Mouse (Mus musculus) midbrain, postnatal 0 days (tissue): ENCODE measurements around the gene Cpeb3. TPM values are rescaled to one million over a fixed set of nuclear protein-coding genes. Genes with fewer than 3 reads are reported as not detected.

ENCODE experiments used
- ATAC-seq: fragments of 200-750 bp; cut with Nextera tagmentation; 2 replicates; pipeline ENCODE4 v1.8.0; 2017; ENCODE audit warnings: moderate number of reproducible peaks, mild to moderate bottlenecking, moderate TSS enrichment, moderate library complexity; ENCODE audit not compliant: low FRiP score
- DNase-seq: peaks from one replicate; pipeline ENCODE4 v3.0.0-alpha.2; 2015; ENCODE audit warnings: low spot score
- H3K27ac ChIP-seq: fragments of 300-500 bp; sonication (generic); 2 replicates; pipeline ENCODE4 v1.5.1; 2014; ENCODE audit warnings: low read depth, mild to moderate bottlenecking, low read length, mixed read lengths
- H3K27me3 ChIP-seq: fragments of 300-500 bp; sonication (generic); 2 replicates; pipeline ENCODE4 v1.6.1; 2014; ENCODE audit warnings: low read length, control low read depth, mixed read lengths; ENCODE audit not compliant: insufficient read depth
- H3K36me3 ChIP-seq: fragments of 300-500 bp; sonication (generic); 2 replicates; pipeline ENCODE4 v1.6.1; 2014; ENCODE audit warnings: low read length, control low read depth, mixed read lengths; ENCODE audit not compliant: insufficient read depth
- H3K4me1 ChIP-seq: fragments of 300-500 bp; sonication (generic); 2 replicates; pipeline ENCODE4 v1.6.1; 2014; ENCODE audit warnings: mild to moderate bottlenecking, control low read depth, antibody characterized with exemption, low read length, mixed read lengths; ENCODE audit not compliant: insufficient read depth
- H3K4me2 ChIP-seq: fragments of 300-500 bp; sonication (generic); 2 replicates; pipeline ENCODE4 v1.6.1; 2014; ENCODE audit warnings: low read depth, mild to moderate bottlenecking, low read length, mixed read lengths; ENCODE audit not compliant: poor library complexity, severe bottlenecking
- H3K4me3 ChIP-seq: fragments of 300-500 bp; sonication (generic); 2 replicates; pipeline ENCODE4 v1.5.1; 2014; ENCODE audit warnings: low read depth, mild to moderate bottlenecking, low read length, moderate library complexity
- H3K9ac ChIP-seq: fragments of 300-500 bp; sonication (generic); replicated peaks from 2 replicates; pipeline ENCODE4 v1.6.1; 2014; ENCODE audit warnings: mild to moderate bottlenecking, low read length, moderate library complexity, mixed read lengths; ENCODE audit not compliant: poor library complexity, severe bottlenecking
- H3K9me3 ChIP-seq: fragments of 300-500 bp; sonication (generic); 2 replicates; pipeline ENCODE4 v1.6.1; 2016; ENCODE audit warnings: low read length, control low read depth
- CTCF ChIP-seq: IDR thresholded peaks from 2 replicates; pipeline ENCODE4 v1.5.1; 2016; ENCODE audit warnings: antibody characterized with exemption, mild to moderate bottlenecking
- WGBS: fragments of 180-500 bp; shearing (Covaris S2); extraction: QIAGEN DNeasy Blood & Tissue Kit; methylation state at CpG from one replicate; pipeline ENCODE4 v1.1.7; 2014; 5-methylcytosine and 5-hydroxymethylcytosine counted together
- polyA plus RNA-seq: library from polyadenylated mRNA; unstranded; fragments of >200 nt; fragmentation: Nextera tagmentation; extraction: Ambion mirVana; gene quantifications from 2 replicates; pipeline ENCODE4 v1.2.1, GENCODE M21; 2015
- total RNA-seq: library from RNA; depleted of rRNA; stranded (reverse); fragments of >200 nt; gene quantifications from 2 replicates; pipeline ENCODE4 v1.2.3, GENCODE M21; 2014; rRNA removed

Gene Cpeb3
- total RNA-seq (34.4 and 35.4 TPM in 2 replicates), polyA plus RNA-seq (6.8 and 11.2 TPM in 2 replicates)

DNA sequence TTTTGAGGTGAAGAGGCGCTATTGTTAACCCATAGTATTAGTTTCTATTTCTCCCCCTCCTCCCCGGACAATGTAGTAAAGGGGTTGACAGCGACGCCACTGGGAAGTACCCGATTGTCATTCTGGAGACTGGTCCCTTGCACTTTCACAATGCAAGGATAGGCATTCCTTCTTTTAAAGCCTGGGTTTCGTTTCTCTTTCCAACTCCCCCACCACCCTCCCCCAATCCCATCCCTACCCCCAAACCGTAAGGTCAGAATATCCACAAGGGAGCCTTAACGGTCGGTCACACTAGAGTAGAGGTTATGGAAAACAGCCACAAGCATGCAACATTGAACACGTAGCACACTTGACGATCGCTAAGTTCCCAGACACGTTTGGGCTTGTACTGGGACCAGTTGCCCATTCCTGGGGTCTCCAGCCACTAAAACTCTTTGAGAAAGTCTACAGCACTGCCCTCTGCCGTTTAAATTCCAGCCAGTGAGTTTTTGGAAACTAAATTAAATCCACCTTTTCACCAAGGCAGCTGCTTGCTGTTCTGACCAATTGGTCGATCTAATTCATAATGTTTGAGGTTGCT lies at the start of gene Cpeb3:
TSS of gene Cpeb3 (minus strand) at position 426 of the 580 bp plus-strand sequence.
- no peak for ATAC-seq
- WGBS: 2% methylated on average over 15 of the region's 15 CpGs
- Histone ChIP-seq H3K4me3 (peak within 1 kb of the TSS; percentile 100), H3K4me1 (no peaks in the 10 kb centered on the region), H3K36me3 (no peaks in the 10 kb centered on the region), H3K27me3 (no peaks in the 10 kb centered on the region), H3K9me3 (no peaks in the 10 kb centered on the region), H3K4me2 (peak within 1 kb of the TSS; percentile 82), H3K27ac (peak within 1 kb of the TSS; percentile 83), H3K9ac (peak within 1 kb of the TSS; percentile 91)
- TF ChIP-seq CTCF: peak; percentile 75
- peak; percentile 73 for DNase-seq

DNA sequence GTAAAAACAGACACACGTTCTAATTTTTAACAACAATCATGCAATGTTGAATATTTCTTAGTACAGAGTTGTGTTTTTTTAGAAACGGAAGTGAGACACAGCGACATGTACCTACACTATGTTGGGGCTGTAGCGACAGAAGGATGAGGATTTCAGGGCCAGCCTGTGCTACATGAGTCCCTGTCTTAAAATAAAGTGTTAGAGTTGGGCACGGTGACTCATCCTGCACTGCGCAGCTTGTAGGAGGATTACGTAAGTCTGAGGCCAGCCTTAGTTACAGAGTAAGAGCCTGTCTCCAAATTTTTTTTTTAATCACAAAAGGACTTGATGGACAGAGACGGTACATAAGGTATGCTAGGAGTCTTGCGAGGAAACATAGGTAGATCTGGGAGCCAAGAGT lies 46.9 kb upstream of the Cpeb3 start:
- Histone ChIP-seq H3K4me2 (no peak overlapping the region), H3K4me3 (no peak overlapping the region), H3K36me3 (no peaks in the 10 kb centered on the region), H3K9ac (no peak overlapping the region), H3K27ac (no peak overlapping the region), H3K9me3 (no peaks in the 10 kb centered on the region), H3K27me3 (no peaks in the 10 kb centered on the region), H3K4me1 (no peaks in the 10 kb centered on the region)
- 93% methylated on average over 9 of the region's 9 CpGs for WGBS
- ATAC-seq (no peak), DNase-seq (no peak)
- no peak for TF ChIP-seq CTCF

DNA sequence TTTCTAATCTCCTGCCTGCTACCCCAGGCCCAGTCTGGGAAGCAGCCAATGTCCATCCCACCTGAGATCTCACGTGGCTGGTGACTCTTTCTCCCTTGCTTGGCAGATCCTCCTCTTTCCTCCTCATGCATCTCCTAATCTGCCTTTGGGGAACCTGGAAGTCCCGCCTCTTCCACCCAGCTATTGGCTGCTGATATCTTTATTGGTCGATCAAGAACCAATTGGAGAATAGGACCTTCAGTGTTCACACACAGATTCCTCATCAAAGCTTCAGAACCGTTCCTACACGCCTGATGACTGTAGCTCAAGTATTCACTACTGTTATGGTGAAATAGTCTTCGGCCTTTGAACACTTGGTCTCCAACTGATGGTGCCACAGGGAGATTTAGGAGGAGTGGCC lies 43.7 kb upstream of the Cpeb3 start:
- no peak for DNase-seq
- Histone ChIP-seq H3K9me3 (no peaks in the 10 kb centered on the region), H3K27ac (no peak overlapping the region), H3K4me3 (no peak overlapping the region), H3K36me3 (no peaks in the 10 kb centered on the region), H3K4me2 (no peak overlapping the region), H3K9ac (no peak overlapping the region), H3K27me3 (no peaks in the 10 kb centered on the region), H3K4me1 (no peaks in the 10 kb centered on the region)
- ATAC-seq: no peak
- whole genome bisulfite sequencing: 60% methylated on average over 6 of the region's 6 CpGs
- TF ChIP-seq CTCF: no peak

DNA sequence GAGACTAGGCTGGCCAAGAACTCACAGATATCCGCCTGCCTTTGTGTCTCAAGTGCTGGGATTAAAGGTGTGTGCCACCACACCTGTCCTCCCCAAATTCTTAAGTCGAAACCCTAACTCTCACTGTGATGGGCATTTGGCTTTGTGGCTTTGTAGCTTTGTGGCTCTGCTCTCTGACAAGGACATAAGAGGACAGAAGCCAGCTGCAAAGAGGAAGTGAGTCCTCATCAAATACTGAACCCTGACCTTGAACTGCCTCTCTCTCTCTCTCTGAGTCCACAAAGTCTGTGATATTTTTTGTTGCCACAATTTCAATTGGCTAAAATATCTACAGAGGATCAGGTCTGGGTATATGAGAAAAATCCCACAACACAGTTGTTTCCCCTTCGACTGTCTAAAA lies 39.8 kb upstream of the Cpeb3 start:
- no peaks in the 10 kb centered on the region for H3K4me1 ChIP-seq
- no peak for TF ChIP-seq CTCF
- H3K27ac ChIP-seq: no peak overlapping the region
- no peak overlapping the region for H3K4me3 ChIP-seq
- DNase-seq (no peak), ATAC-seq (no peak)
- H3K4me2 ChIP-seq: no peak overlapping the region
- WGBS: 85% methylated on average over 3 of the region's 3 CpGs
- no peaks in the 10 kb centered on the region for H3K36me3 ChIP-seq
- no peaks in the 10 kb centered on the region for H3K9me3 ChIP-seq
- H3K27me3 ChIP-seq: no peaks in the 10 kb centered on the region
- H3K9ac ChIP-seq: no peak overlapping the region

DNA sequence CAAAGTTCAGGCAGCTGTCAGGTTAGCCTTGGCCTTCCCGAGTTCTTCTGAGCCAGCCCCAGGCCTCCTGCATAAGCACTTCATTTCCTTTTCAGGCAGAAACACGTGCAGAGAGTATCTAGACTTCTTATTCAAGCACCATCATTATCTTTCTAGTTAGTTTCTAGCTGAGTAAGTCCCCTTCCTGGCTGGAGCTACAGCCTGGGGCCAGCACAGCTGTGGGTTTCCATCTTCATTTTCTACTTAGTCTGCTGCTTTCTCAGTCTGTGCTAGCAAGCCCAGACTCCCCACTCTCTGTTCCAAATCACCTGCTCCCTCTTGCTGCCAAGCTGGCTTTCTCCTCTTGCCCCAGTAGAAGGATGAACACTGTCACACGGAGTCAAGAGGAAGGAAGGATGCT lies 38.5 kb upstream of the Cpeb3 start:
- DNase-seq (no peak), ATAC-seq (no peak)
- Histone ChIP-seq H3K4me1 (no peaks in the 10 kb centered on the region), H3K9me3 (no peaks in the 10 kb centered on the region), H3K4me3 (no peak overlapping the region), H3K36me3 (no peaks in the 10 kb centered on the region), H3K27me3 (no peaks in the 10 kb centered on the region), H3K9ac (no peak overlapping the region), H3K27ac (no peak overlapping the region), H3K4me2 (no peak overlapping the region)
- WGBS: 52% methylated on average over 3 of the region's 3 CpGs
- no peak for TF ChIP-seq CTCF

DNA sequence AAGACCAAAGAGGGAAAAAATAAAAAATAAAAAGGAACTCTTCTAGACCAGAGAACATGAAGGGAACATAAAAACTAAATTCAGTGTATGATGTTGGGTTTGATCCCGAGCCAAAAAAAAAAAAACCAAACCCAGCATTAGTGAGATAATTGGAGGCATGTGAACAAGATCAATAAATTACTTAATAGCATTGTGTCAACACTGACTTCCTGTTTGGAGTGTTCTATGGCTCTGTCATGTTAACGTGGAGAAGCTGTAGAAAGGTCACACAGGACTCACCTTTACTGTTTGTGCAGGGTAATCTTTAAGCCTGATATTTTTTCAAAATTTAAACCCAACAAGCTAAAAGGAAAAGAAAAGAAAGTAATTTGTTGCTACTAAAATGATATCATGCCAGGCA lies 34.3 kb upstream of the Cpeb3 start:
- no peak overlapping the region for H3K9ac ChIP-seq
- ATAC-seq (no peak), DNase-seq (no peak)
- H3K4me2 ChIP-seq: no peak overlapping the region
- H3K27ac ChIP-seq: no peak overlapping the region
- 54% methylated on average over 2 of the region's 2 CpGs for WGBS
- TF ChIP-seq CTCF: no peak
- no peaks in the 10 kb centered on the region for H3K36me3 ChIP-seq
- H3K4me3 ChIP-seq: no peak overlapping the region
- H3K27me3 ChIP-seq: no peaks in the 10 kb centered on the region
- H3K9me3 ChIP-seq: no peaks in the 10 kb centered on the region
- no peaks in the 10 kb centered on the region for H3K4me1 ChIP-seq
